Mouse (Mus musculus) heart, adult 2 months (tissue): ENCODE measurements around the gene Tex2. TPM values are rescaled to one million over a fixed set of nuclear protein-coding genes. Genes with fewer than 3 reads are reported as not detected.

Experiments
- DNase-seq, 2 experiments: peaks; one replicate each; pipeline ENCODE4 v3.0.0; 2021
- H3K27ac ChIP-seq: fragments of 200-600 bp; 2 replicates; pipeline ENCODE4 v1.8.1; 2022
- H3K27me3 ChIP-seq: fragments of 200-500 bp; 2 replicates; pipeline ENCODE4 v1.6.1; 2012; ENCODE audit warnings: mild to moderate bottlenecking, low read length, inconsistent platforms, mixed read lengths; ENCODE audit not compliant: control insufficient read depth, insufficient read depth
- H3K36me3 ChIP-seq: fragments of 200-500 bp; 2 replicates; pipeline ENCODE4 v1.6.1; 2012; ENCODE audit warnings: low read length, inconsistent platforms; ENCODE audit not compliant: control insufficient read depth, insufficient read depth
- H3K4me1 ChIP-seq: fragments of 200-500 bp; 2 replicates; pipeline ENCODE4 v1.6.1; 2011; ENCODE audit warnings: low read length; ENCODE audit not compliant: control insufficient read depth, insufficient read depth
- H3K4me3 ChIP-seq: fragments of 200-600 bp; 2 replicates; pipeline ENCODE4 v1.8.1; 2022
- H3K79me2 ChIP-seq: fragments of 200-500 bp; replicated peaks from 2 replicates; pipeline ENCODE4 v1.6.1; 2012; ENCODE audit warnings: mild to moderate bottlenecking, inconsistent platforms, low read length, moderate library complexity, mixed read lengths; ENCODE audit not compliant: control insufficient read depth, insufficient read depth
- H3K9ac ChIP-seq: fragments of 200-500 bp; 2 replicates; pipeline ENCODE4 v1.6.1; 2012; ENCODE audit warnings: low read depth, mild to moderate bottlenecking, control low read depth, inconsistent platforms, low read length, mixed read lengths
- CTCF ChIP-seq: fragments of 200-600 bp; IDR thresholded peaks from 2 replicates; pipeline ENCODE4 v1.8.1; 2022; ENCODE audit warnings: antibody characterized with exemption, mild to moderate bottlenecking, moderate library complexity
- EP300 ChIP-seq: fragments of 200-500 bp; IDR thresholded peaks from 2 replicates; pipeline ENCODE4 v1.6.1; 2011; ENCODE audit warnings: low read depth, low read length, control low read depth; ENCODE audit not compliant: insufficient read depth
- POLR2A ChIP-seq: fragments of 200-500 bp; IDR thresholded peaks from 2 replicates; pipeline ENCODE4 v1.6.1; 2011; ENCODE audit warnings: mild to moderate bottlenecking, low read depth, low read length, control low read depth; ENCODE audit not compliant: insufficient read depth
- WGBS: fragments of 180-500 bp; shearing (Covaris S2); methylation state at CpG from one replicate; pipeline ENCODE4 v1.1.7; 2018; 5-methylcytosine and 5-hydroxymethylcytosine counted together
- intact Hi-C: fragments of 180-260 bp; cut with DNase I; formaldehyde crosslinking; loops from one replicate; pipeline ENCODE4 v1.15.1; 2025
- polyA plus RNA-seq: library from polyadenylated mRNA; depleted of rRNA; stranded (reverse); fragments of >200 nt; gene quantifications from 2 replicates; pipeline ENCODE4 v1.2.3, GENCODE M21; 2012
- total RNA-seq, 2 experiments: library from RNA; stranded (reverse); gene quantifications; 2 replicates each; pipeline ENCODE4 v1.2.3; 2021

Tex2 gene
- total and polyA plus RNA-seq, 3 experiments = 17.2 to 46.8 (median 42.5) TPM

DNA sequence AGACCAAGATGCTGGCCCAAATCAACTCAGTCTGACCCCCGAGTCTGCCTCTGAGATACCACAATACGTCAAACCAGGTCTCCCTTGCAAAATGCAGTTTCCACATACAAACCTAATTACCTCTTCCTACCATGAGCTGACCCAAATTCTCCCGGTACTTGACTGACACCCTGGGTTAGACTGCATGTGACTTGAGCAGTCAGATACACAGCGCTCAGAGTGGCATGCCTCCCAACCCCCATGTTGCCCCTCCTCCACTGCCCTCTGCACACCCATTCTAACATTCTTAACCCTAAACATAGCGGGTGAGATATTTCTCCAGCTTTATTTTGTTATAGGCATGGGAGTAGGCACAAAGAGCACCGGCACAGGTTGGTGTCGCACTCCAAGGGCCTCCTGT, 55.8 kb downstream of the Tex2 start:
- no peak overlapping the region for H3K27ac ChIP-seq
- peaks cover 13% of the 10 kb centered on the region for H3K4me1 ChIP-seq
- DNase-seq = no peak
- peaks cover 6% of the 10 kb centered on the region for H3K79me2 ChIP-seq
- 82% methylated on average over 7 of the region's 7 CpGs for WGBS
- intact Hi-C loops = no loop called here
- H3K36me3 ChIP-seq = no peaks in the 10 kb centered on the region
- H3K9ac ChIP-seq = no peak overlapping the region
- H3K4me3 ChIP-seq = no peak overlapping the region
- no peak for TF ChIP-seq EP300
- no peak for TF ChIP-seq CTCF
- TF ChIP-seq POLR2A = no peak
- no peaks in the 10 kb centered on the region for H3K27me3 ChIP-seq

DNA sequence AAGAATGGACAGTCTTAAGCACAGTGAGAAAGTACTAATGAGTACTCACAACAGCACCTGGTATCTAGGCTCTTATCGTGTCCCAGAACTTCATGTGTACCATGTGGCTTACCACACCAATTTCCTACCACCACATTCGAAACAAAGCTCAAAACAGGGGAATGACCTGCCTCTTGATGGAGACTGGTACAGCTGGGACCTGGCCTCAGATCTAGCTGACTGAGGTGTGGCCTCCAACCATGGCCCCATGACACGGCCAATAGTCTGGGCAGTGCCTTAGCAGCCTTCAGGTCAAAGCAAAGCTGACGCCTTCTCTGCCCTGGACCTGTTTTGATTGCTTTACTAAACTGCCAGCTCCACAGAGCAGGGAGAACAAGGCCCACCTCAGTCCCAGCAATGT, 56.5 kb downstream of the Tex2 start:
- 72% methylated on average over 4 of the region's 4 CpGs for WGBS
- Histone ChIP-seq H3K4me1 (peaks cover 12% of the 10 kb centered on the region), H3K27me3 (no peaks in the 10 kb centered on the region), H3K36me3 (no peaks in the 10 kb centered on the region), H3K4me3 (no peak overlapping the region), H3K27ac (no peak overlapping the region), H3K79me2 (peaks cover 6% of the 10 kb centered on the region), H3K9ac (no peak overlapping the region)
- DNase-seq = no peak
- intact Hi-C loops = no loop called here
- TF ChIP-seq POLR2A (no peak), EP300 (no peak), CTCF (no peak)

DNA sequence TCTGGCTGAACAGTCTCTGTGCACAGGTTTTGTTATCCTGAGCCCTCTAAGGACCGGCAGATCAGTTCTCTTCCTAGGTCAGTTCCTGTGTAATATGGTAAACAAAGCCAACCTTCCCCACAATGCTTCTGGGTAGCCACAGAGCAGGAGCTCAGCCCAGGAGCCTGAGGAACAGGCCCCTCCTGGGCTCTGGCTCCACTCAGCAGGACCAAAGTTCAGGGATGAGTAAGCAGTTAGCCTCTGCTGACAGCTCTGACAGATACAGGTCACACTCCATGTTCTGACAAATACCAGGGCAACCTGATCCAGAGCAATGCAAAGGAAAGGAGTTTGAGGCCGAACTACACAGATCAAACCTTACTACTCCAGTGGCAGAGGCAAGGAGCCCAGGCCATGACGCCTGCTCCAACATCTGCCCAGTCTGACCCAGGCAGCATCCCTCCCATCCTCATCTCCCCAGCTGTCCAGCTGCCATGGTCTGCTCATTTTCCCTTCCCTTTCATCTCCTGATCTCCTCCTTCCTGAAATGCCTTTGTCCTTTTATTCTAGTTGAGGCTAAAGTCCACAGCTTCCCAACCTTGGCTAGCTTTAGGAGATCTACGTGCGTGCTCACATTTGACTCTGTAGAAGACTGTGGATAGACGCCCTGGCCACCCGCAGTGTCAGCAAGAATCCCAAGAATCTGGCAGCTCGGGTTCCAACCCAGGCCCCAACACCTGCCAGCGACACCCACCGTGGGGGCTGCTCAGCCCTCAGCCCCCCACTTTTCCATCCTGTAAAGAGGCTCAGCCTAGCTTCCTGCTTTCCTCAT, 57.2 kb downstream of the Tex2 start:
- TF ChIP-seq CTCF (no peak), POLR2A (no peak), EP300 (no peak)
- H3K4me3 ChIP-seq = no peak overlapping the region
- H3K27ac ChIP-seq = no peak overlapping the region
- no peaks in the 10 kb centered on the region for H3K27me3 ChIP-seq
- H3K9ac ChIP-seq = no peak overlapping the region
- DNase-seq = no peak
- H3K36me3 ChIP-seq = no peaks in the 10 kb centered on the region
- intact Hi-C loops = no loop called here
- H3K79me2 ChIP-seq = peaks cover 6% of the 10 kb centered on the region
- 57% methylated on average over 10 of the region's 10 CpGs for WGBS
- peaks cover 11% of the 10 kb centered on the region for H3K4me1 ChIP-seq

- WGBS = 91% methylated on average over 4 of the region's 4 CpGs
- no peak for DNase-seq
- Histone ChIP-seq H3K4me3 (no peak overlapping the region), H3K27ac (no peak overlapping the region), H3K9ac (no peak overlapping the region), H3K36me3 (no peaks in the 10 kb centered on the region), H3K27me3 (no peaks in the 10 kb centered on the region), H3K79me2 (no peaks in the 10 kb centered on the region), H3K4me1 (peaks cover 4% of the 10 kb centered on the region)
- TF ChIP-seq POLR2A = no peak
- no peak for TF ChIP-seq CTCF
- TF ChIP-seq EP300 = no peak
- intact Hi-C loops = no loop called here
Observed at GRCm38 (mm10) chr11:106550398-106550797, 62.8 kb downstream of the Tex2 start.

- Histone ChIP-seq H3K36me3 (no peaks in the 10 kb centered on the region), H3K27ac (no peak overlapping the region), H3K4me3 (no peak overlapping the region), H3K79me2 (no peaks in the 10 kb centered on the region), H3K4me1 (no peaks in the 10 kb centered on the region), H3K27me3 (no peaks in the 10 kb centered on the region), H3K9ac (no peak overlapping the region)
- no peak for TF ChIP-seq EP300
- no peak for TF ChIP-seq CTCF
- no peak for TF ChIP-seq POLR2A
- DNase-seq = no peak
- intact Hi-C loops = no loop called here
- WGBS = 96% methylated on average over 4 of the region's 4 CpGs
Observed at GRCm38 (mm10) chr11:106546081-106546480, 67.1 kb downstream of the Tex2 start.

DNA sequence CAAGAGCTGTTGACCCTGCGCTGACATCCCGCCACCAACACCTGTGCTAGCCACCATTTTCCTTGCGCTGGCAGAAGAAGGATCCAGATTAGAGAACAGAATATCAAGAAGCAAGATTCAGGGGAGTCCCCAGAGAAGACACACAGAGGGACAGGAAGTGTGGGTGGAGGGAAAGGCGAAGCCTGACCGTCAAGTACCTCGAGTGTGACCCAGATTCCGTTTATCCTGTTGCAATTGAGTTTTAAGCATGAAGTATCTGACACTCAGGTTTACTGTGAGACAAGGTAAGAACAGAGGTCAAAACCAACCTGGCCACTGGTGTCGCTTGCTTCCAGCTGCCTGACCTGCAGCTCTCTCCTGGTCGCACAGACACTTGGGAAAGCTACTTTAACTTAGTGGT, 68.3 kb downstream of the Tex2 start:
- TF ChIP-seq POLR2A = no peak
- H3K27ac ChIP-seq = no peak overlapping the region
- 67% methylated on average over 9 of the region's 9 CpGs for WGBS
- no peak for DNase-seq
- no peaks in the 10 kb centered on the region for H3K79me2 ChIP-seq
- no peak overlapping the region for H3K4me3 ChIP-seq
- no peak overlapping the region for H3K9ac ChIP-seq
- H3K4me1 ChIP-seq = no peaks in the 10 kb centered on the region
- H3K36me3 ChIP-seq = no peaks in the 10 kb centered on the region
- no peaks in the 10 kb centered on the region for H3K27me3 ChIP-seq
- intact Hi-C loops = no loop called here
